10 mouse cellular contexts compared by ENCODE assay signal in the genomic region with DNA sequence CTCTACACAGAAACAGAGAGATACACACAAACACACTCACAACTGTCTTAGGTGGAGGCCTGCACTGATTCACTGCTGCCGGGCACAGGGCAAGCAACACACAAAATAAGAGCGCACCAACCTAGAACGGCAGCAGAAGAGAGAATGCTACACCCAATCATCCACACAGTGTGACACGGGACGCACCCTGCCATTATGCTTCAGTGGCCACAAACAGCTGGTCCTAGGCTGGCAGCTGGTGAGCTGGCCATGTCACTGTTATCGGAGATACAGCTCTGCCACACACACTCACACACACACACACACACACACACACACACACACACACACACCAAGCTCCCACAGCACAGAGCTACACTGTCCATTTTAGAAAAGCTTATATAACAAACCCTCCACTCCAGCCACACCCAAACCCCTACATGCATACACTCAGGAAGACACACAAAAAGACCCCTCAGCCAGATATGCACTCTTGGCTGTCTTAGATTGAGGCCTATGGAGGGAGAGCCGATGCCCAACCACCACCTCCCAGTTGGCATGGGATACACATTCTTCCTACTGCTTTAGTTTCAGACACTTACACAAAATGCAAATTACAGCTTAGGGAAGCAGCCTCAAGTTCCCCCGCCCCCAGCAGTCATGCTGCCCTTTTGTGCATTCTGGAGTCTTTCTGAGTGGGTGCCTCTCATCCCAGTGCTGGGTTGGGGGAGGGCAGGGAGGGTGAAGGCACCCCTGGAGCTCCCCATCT.
A peak's percentile ranks its signal among the peaks of the same experiment; 100 is the strongest.
DNase-seq lines count a peak whose midpoint lies in the region; ATAC-seq and TF ChIP-seq lines count a peak whose summit lies in the region.
"Had no signal": no experiment of that assay in that cellular context is flagged by ENCODE, and none has a peak within 500 bp of the region (broad histone marks: within the 10 kb centered on the region; RNA-seq: fewer than 3 reads in every experiment).

No protein-coding gene starts in this region.

- intact Hi-C loops in left cerebral cortex, postnatal 4 days (cut with DNase I), result no loop called here

- peak; percentile 34; the same call in 1 of the 2 replicates for ATAC-seq in limb, embryonic 13.5 days (ENCODE audit: low FRiP score, low read depth)
- peak; percentile 64 for ATAC-seq in forebrain, postnatal 0 days

- WGBS in limb, embryonic 13.5 days, result 86% methylated on average over 8 of the region's 8 CpGs
- 93% methylated on average over 8 of the region's 8 CpGs for WGBS in limb, embryonic 10.5 days
- 27% methylated on average over 8 of the region's 8 CpGs for WGBS in forebrain, postnatal 0 days

- H3K27me3 ChIP-seq in limb, embryonic 13.5 days, result no peaks in the 10 kb centered on the region
- no peaks in the 10 kb centered on the region for H3K27me3 ChIP-seq in limb, embryonic 10.5 days (ENCODE audit: low read depth, poor library complexity, severe bottlenecking)
- no peaks in the 10 kb centered on the region for H3K27me3 ChIP-seq in forebrain, postnatal 0 days (ENCODE audit: insufficient read depth, low read length)

- no peak for TF ChIP-seq CTCF in forebrain, postnatal 0 days (IDR thresholded peaks at IDR 0.05; ENCODE audit: low read depth)

- no peaks in the 10 kb centered on the region for H3K9me3 ChIP-seq in limb, embryonic 13.5 days
- no peaks in the 10 kb centered on the region for H3K9me3 ChIP-seq in limb, embryonic 10.5 days (replicated peaks)
- H3K9me3 ChIP-seq in forebrain, postnatal 0 days (ENCODE audit: low read length), result no peaks in the 10 kb centered on the region

- no peak overlapping the region for H3K27ac ChIP-seq in limb, embryonic 13.5 days
- no peak overlapping the region for H3K27ac ChIP-seq in limb, embryonic 10.5 days
- 0 out of 2 replicates have a peak overlapping the region, but pooled peaks have one; percentile 0 for H3K27ac ChIP-seq in forebrain, postnatal 0 days (ENCODE audit: low read depth, low read length)
- H3K27ac ChIP-seq: heart, adult 2 months; kidney, postnatal 0 days had no signal

- H3K36me3 ChIP-seq in limb, embryonic 13.5 days, result peaks cover 47% of the 10 kb centered on the region
- peaks cover 55% of the 10 kb centered on the region for H3K36me3 ChIP-seq in limb, embryonic 10.5 days
- no peaks in the 10 kb centered on the region for H3K36me3 ChIP-seq in forebrain, postnatal 0 days (ENCODE audit: insufficient read depth)

- peaks cover 17% of the 10 kb centered on the region for H3K4me1 ChIP-seq in limb, embryonic 13.5 days
- peaks cover 14% of the 10 kb centered on the region; the same call in 1 of the 2 replicates for H3K4me1 ChIP-seq in limb, embryonic 10.5 days
- H3K4me1 ChIP-seq in forebrain, postnatal 0 days (ENCODE audit: insufficient read depth), result peaks cover 4% of the 10 kb centered on the region; the same call in 1 of the 2 replicates

- no peak overlapping the region for H3K4me3 ChIP-seq in limb, embryonic 13.5 days
- H3K4me3 ChIP-seq in limb, embryonic 10.5 days, result no peak overlapping the region
- no peak overlapping the region for H3K4me3 ChIP-seq in forebrain, postnatal 0 days (ENCODE audit: low read depth, low read length)
- H3K4me3 ChIP-seq: heart, adult 2 months had no signal

- no peak overlapping the region for H3K9ac ChIP-seq in limb, embryonic 13.5 days
- no peak overlapping the region for H3K9ac ChIP-seq in forebrain, postnatal 0 days

- no peak for DNase-seq in limb, embryonic 10.5 days (ENCODE audit: low spot score)
- peak; percentile 36 for DNase-seq in forebrain, postnatal 0 days
- DNase-seq in left cerebral cortex, postnatal 4 days, result peak; percentile 39
- DNase-seq in right cerebral cortex, postnatal 25 days, result peak; percentile 53
- DNase-seq in cerebellum, postnatal 36 days, result no peak
- no peak for DNase-seq in cerebellum, postnatal 14 days
- no peak for DNase-seq in thymus, postnatal 4 days
- DNase-seq: heart, adult 2 months had no signal

- no peak overlapping the region for H3K4me2 ChIP-seq in limb, embryonic 13.5 days (replicated peaks)
- H3K4me2 ChIP-seq in forebrain, postnatal 0 days (ENCODE audit: low read depth), result no peak overlapping the region

Comparison
In these comparisons a context has a peak if more than half of its experiments do, and no peak if none do; other contexts are left out.
1. DNase-seq: peak in forebrain, postnatal 0 days (single experiment), left cerebral cortex, postnatal 4 days (single experiment) and right cerebral cortex, postnatal 25 days (single experiment); none in limb, embryonic 10.5 days (single experiment), cerebellum, postnatal 36 days (0 of 2), cerebellum, postnatal 14 days (0 of 2) and thymus, postnatal 4 days (single experiment).